Mouse (Mus musculus) cerebellum, adult 18-20 months (tissue): Measurements from ENCODE around the gene Draxin.

Experiments
- DNase-seq, 2 experiments: peaks; one replicate each; pipeline ENCODE4 v3.0.0; 2021

Gene Draxin

GRCm38 (mm10) chr4:148082257-148083044 is 48.0 kb downstream of the Draxin start:
- peak; percentile 54 to 60 for DNase-seq

GRCm38 (mm10) chr4:148081201-148081600 is 49.3 kb downstream of the Draxin start:
- no peak for DNase-seq

DNA sequence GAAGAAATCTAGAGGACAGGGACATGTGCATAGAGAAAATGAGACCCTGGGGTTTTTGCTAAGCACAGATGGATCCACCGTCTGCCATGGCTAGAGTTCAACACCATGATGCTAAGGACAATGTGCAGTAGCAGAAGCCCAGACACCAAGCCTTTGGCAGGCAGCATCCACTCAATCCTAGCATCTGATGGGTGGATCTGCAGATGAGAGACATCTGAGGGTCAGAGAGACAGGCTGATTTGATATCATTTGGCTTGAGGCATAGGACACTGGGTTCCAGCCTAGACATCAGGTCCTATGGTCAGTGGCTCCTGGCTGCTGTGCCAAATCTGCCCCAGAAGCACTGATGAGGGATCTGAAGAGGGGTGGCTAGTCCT is 49.9 kb downstream of the Draxin start:
- DNase-seq = peak; percentile 53 to 56

- DNase-seq = no peak
These were observed 50.4 kb downstream of the Draxin start for GRCm38 (mm10) chr4:148079944-148080596.

DNA sequence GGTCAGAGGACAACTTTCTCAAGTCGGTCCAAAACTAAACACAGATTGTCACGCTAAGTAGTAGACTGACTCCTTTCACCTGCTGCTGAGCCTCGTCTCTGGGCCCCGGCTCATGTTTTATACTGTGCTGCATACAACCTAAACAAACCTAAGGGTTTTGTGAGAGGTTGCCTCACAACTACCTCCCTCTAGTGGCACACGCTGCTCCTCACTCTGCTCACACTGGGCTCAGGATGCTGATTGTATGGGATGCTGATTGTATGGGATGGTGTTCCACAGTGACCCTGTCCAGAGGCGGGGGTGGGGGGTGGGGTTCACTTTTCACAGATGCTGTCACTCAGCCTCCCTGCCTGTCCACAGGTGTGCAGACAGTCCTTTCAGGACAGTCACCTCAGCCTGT is 51.3 kb downstream of the Draxin start:
- DNase-seq = no peak

GRCm38 (mm10) chr4:148075881-148076280 is 54.6 kb downstream of the Draxin start:
- no peak for DNase-seq

DNA sequence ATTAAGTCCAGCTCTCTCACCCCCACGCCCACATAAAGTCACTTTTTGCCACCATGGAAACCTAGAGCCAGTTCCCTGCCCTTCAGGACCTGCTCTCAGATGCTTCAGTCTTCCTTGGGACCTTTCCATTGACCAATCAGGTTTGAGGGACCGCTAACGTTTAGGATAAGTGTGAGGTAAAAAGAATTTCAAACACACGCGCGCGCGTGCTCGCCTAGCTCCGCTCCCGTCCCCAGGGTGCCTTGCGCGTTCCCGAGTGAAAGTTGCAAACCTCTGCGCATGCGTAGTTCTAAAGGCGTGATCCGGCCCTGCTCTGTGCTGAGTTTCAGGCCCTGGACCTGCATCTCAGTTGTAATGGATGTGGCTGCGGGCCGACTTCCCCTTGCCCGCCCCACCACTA is 55.2 kb downstream of the Draxin start:
- DNase-seq = peak; percentile 47 to 50

DNA sequence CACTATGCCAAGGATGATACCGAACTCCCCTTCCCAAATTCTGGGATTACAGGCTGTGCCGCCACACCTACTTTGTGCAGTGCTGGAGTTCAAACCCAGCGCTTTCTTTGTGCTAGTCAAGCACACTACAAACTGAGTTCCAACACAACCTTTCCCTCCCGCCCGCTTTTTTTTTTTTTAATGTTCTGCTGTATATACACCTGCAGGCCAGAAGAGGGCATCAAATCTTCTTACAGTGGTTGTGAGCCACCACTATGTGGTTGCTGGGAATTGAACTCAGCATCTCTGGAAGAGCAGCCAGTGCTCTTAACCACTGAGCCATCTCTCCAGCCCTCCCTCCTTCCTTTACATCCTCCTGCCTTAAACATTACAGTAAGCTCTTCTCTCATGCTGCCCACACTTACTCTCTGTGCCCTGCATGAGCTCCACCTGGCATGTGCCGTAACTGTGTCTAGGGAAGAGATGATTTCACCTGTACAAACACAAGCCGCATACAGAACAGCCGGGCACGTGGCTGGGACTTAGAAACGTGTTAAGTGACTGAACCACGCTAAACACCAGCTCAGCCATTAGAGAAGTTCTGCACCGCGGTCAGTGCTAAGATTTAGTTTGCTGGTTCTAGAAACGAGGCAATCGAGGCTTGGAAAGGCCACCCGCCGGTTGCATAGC is 55.8 kb downstream of the Draxin start:
- no peak for DNase-seq

DNA sequence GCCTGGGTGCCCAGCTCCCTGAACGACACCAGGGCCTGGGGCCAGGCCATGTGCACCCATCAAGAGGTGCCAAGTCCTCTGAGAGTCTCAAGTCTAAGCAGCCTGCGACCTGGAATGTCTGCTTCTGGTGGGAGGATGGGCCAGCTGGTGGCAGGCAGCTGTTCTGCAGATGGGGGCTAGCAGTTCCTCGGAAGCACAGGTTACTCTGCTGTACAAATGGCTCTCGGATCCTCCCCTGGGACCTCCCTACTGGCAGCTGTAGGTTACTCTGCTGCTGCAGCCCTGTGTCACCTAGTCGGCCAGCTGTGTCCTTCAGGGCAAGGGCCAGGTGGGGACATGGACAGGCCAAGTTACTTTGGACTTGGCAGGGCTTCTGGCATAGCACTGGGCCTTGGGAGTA is 59.0 kb downstream of the Draxin start:
- DNase-seq = no peak

DNA sequence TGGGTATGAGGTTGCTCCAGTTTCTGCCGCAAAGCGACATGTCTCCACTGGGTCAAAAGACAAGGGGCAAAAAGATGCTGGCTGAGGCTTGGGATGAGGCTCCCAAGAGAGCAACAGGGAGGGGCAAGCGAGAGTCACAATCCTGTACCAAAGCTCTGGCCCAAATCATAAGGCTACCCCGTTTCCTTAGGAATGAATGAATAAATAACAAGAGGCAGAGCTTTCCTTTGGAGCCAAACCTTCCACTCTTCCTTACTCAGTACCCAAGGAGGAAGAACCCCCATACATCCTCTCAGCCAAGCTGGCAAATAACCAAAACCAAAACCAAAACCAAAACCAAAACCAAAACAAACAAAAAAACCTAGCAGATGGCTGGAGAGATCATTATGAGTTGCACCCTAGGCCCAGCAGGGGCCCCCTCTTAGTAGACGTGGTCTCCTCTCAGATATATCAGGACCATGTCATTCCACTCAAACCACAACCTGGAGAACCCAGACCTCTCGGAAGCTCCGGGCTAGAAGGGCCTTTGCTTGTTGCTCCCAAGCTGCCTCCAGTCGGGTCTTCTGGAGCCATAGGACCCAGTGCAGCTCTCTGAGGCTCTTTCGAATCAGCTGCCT is 60.8 kb downstream of the Draxin start:
- no peak for DNase-seq

DNA sequence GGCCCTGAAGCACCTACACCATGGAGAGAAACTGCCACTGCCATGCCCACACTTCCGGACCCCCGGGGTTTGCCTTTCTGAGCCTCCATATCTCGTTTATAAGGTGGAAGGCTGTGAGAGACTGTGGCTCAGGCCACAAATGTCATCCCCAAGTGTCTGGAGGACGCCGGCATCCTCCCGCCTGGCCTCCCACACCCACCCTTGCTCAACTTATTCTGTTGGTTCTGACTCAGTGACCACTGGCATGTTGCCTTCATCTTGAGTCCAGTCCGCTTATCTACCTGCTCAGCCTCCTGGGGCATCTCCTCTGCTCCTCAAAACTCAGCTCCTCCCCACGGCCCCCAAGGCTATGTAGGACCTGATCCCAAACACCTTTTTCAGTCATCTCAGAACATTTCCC is 63.2 kb downstream of the Draxin start:
- DNase-seq = no peak

GRCm38 (mm10) chr4:148066401-148066744 is 64.1 kb downstream of the Draxin start:
- no peak for DNase-seq

GRCm38 (mm10) chr4:148065702-148066400 is 64.6 kb downstream of the Draxin start:
- no peak for DNase-seq

- DNase-seq = no peak
These were observed 69.4 kb downstream of the Draxin start for GRCm38 (mm10) chr4:148061086-148061480.

- peak in 1 of 2 experiments; percentile 36 for DNase-seq
These were observed 70.1 kb downstream of the Draxin start for GRCm38 (mm10) chr4:148060120-148061085.

GRCm38 (mm10) chr4:148058993-148059392 is 71.5 kb downstream of the Draxin start:
- no peak for DNase-seq

GRCm38 (mm10) chr4:148058218-148058819 is 72.2 kb downstream of the Draxin start:
- DNase-seq = no peak

DNA sequence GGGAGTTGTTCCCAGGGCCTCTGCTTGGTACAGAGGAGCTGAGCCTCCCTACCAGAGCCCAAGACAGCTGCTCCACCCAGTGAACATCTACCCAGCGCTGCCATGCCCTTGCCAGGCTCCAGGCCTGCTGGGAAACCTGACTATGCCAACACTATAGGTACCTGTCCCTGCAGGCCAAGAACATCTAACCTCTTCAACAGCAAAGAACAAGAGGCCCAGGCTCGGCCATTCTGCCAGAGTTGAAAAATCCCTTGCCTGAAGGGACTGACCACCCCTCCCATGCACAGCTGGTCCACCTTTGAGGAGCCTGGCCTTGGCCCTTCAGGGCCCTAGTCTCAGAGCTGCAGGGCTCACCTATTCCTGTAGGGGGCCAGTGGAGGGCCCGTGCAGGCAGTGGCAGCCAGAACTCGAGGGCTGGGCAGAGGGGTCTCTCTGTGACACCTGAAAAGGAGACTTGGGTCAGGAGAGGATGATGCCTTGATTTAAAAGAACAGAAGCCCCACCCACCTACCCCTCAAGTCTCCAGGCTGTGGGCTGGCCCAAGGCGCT is 72.8 kb downstream of the Draxin start:
- no peak for DNase-seq

GRCm38 (mm10) chr4:148056801-148057200 is 73.7 kb downstream of the Draxin start:
- DNase-seq = peak in 1 of 2 experiments; percentile 44

DNA sequence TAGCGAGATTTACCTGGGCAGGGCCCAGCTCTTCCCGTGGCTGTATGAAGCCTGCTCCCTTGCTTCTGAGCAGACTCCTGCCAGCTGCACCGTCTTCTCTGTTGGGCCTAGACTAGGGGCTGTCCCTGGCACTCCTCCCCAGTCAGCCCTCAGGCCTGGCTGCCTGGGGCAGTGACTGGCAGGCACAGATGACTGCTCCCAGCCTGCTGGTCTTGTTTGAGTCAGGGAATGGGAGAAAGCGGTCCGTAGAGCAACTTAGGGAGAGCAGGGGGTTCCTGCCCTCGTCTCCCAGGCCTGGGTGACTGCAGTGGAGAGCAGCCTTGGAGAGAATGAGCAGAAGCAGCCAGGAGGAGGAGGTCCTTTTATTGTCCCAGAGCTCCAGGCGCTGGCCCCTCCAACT is 74.3 kb downstream of the Draxin start:
- no peak for DNase-seq
